Mouse (Mus musculus) C3H10T1/2 (cell line): Measurements from ENCODE around the gene Mfrp. TPM values are rescaled to one million over a fixed set of nuclear protein-coding genes. Genes with fewer than 3 reads are reported as not detected.

Experiments
- polyA plus RNA-seq, 2 experiments: library from polyadenylated mRNA; unstranded; fragments of >200 nt; fragmentation: generic; extraction: Trizol; gene quantifications; one replicate each; pipeline ENCODE4 v1.2.1; 2012; ENCODE audit warnings: missing spikeins in 2 of 2

The Mfrp gene
- polyA plus RNA-seq, result under 1 TPM in 1 of 2 experiments, not detected in 1; 0.06 TPM

GRCm38 (mm10) chr9:44101490-44101889, at the start of gene Mfrp:
TSS of gene Mfrp (plus strand) at chr9:44101729.

DNA sequence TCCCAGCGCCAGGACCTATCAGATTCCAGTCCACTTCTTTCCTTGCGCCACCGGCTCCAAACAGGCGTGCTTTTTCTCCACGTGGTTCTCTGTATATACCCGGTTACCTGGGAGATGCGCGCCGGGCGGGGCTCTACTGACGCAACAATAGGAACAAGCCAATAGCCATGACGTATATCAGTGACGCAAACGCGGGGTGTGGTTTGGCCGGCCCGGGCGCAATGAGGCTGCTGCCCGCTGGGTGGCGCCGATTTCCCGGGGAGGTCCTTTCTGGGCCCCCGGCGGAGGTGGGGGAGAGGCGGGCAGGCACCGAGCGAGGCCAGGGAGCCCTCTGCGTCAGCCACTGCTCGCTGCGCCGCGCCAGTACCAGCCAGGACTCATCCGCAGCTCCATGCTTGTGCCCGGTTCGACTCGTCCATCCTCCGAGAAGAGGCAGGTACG, 34.7 kb upstream of the Mfrp start, which contains the start of gene Usp2:
Usp2 (plus strand) TSS at position 237 of the 441 bp plus-strand sequence.

DNA sequence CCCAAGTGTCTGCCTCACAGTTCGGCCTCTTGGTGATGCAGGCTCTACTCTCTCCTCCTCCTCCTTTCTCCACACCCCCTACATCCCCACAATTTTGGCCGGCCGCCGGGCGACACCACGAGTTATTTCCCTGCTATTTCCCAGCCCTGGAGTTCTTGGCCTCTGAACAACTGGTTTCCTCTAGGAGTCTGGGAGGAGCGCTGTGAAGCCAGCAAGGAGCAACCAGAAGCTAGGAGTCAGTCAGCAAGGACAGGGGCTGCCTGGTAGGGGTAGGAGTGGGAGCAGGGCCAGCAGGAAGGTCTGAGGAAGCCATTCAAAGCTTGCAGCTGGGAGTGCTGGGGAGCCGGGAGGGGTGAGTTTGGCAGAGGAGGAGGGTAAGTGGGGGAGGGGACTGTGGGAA, 5.6 kb downstream of the Mfrp start, which contains the start of gene C1qtnf5:
C1qtnf5 (plus strand) TSS at position 136 of the 400 bp plus-strand sequence.

GRCm38 (mm10) chr9:44113105-44113789, 11.7 kb downstream of the Mfrp start, which contains the start of the genes Gm49380 and Rnf26:
TSS of gene Gm49380 (minus strand) at chr9:44113500.
TSS of gene Rnf26 (minus strand) at chr9:44113517.

GRCm38 (mm10) chr9:44134101-44134850, 32.7 kb downstream of the Mfrp start, which contains the start of gene Mcam:
TSS of gene Mcam (plus strand) at chr9:44134469.

Other genes starting within 250 kb of the Mfrp start
- under 1 TPM; 0.16 to 0.78 TPM for gene Thy1, start 58.3 kb upstream of the Mfrp start, polyA plus RNA-seq
- 1 to 10 TPM in 1 of 2 experiments, under 1 TPM in 1; 0.51 to 3.4 TPM for gene Usp2, start 34.7 kb upstream of the Mfrp start, polyA plus RNA-seq
- 1 to 10 TPM in 1 of 2 experiments, under 1 TPM in 1; 0.16 to 1.5 TPM for gene C1qtnf5, start 5.5 kb downstream of the Mfrp start, polyA plus RNA-seq
- under 1 TPM in 1 of 2 experiments, not detected in 1; 0.27 TPM for gene Gm49380, start 11.8 kb downstream of the Mfrp start, polyA plus RNA-seq
- 10 to 100 TPM; 43.1 to 68.6 TPM for gene Rnf26, start 11.8 kb downstream of the Mfrp start, polyA plus RNA-seq
- under 1 TPM; 0.19 to 0.68 TPM for gene Mcam, start 32.7 kb downstream of the Mfrp start, polyA plus RNA-seq
- 1 to 10 TPM in 1 of 2 experiments, under 1 TPM in 1; 0.90 to 3.3 TPM for gene Cbl, start 132.3 kb downstream of the Mfrp start, polyA plus RNA-seq
- not detected for gene Ccdc153, start 138.9 kb downstream of the Mfrp start, polyA plus RNA-seq
- under 1 TPM in 1 of 2 experiments, not detected in 1; 0.04 TPM for gene Pdzd3, start 149.7 kb downstream of the Mfrp start, polyA plus RNA-seq
- 1 to 10 TPM in 1 of 2 experiments, under 1 TPM in 1; 0.41 to 2.5 TPM for gene Nlrx1, start 166.9 kb downstream of the Mfrp start, polyA plus RNA-seq
- under 1 TPM; 0.09 to 0.91 TPM for gene Abcg4, start 186.9 kb downstream of the Mfrp start, polyA plus RNA-seq
- 1 to 10 TPM; 2.5 to 5.2 TPM for gene Hinfp, start 203.9 kb downstream of the Mfrp start, polyA plus RNA-seq
- 1 to 10 TPM; 3.7 to 4.6 TPM for gene C2cd2l, start 218.6 kb downstream of the Mfrp start, polyA plus RNA-seq
- gene Dpagt1, start 224.3 kb downstream of the Mfrp start, polyA plus RNA-seq, result 10 to 100 TPM; 24.6 to 26.4 TPM
- gene H2afx, start 233.0 kb downstream of the Mfrp start, polyA plus RNA-seq, result 100 to 1,000 TPM; 334 to 376 TPM
- 10 to 100 TPM; 33.8 to 49.1 TPM for gene Hmbs, start 242.5 kb downstream of the Mfrp start, polyA plus RNA-seq